Mouse (Mus musculus): ENCODE data around the gene Pyroxd1.

The Pyroxd1 gene

GRCm38 (mm10) chr6:142377081-142377480, 31.6 kb downstream of the Pyroxd1 start:
- no peak for DNase-seq (ENCODE audit: low spot score in 2 of 2)

- DNase-seq (ENCODE audit: low spot score in 2 of 2), result no peak
Observed at GRCm38 (mm10) chr6:142378576-142379330, 33.3 kb downstream of the Pyroxd1 start.

- DNase-seq (ENCODE audit: low spot score in 2 of 2), result no peak
Observed at GRCm38 (mm10) chr6:142379961-142380360, 34.5 kb downstream of the Pyroxd1 start.

GRCm38 (mm10) chr6:142381615-142382014, 36.2 kb downstream of the Pyroxd1 start:
- DNase-seq (ENCODE audit: low spot score in 2 of 2), result no peak

- no peak for DNase-seq (ENCODE audit: low spot score in 2 of 2)
Observed at GRCm38 (mm10) chr6:142384521-142384920, 39.1 kb downstream of the Pyroxd1 start.

GRCm38 (mm10) chr6:142386285-142387010, 41.0 kb downstream of the Pyroxd1 start:
- no peak for DNase-seq (ENCODE audit: low spot score in 2 of 2)

- DNase-seq (ENCODE audit: low spot score in 2 of 2), result peak; percentile 97
Observed at GRCm38 (mm10) chr6:142387011-142387754, 41.7 kb downstream of the Pyroxd1 start, which contains the start of the genes Recql and Golt1b. Gene Recql, minus strand, starts transcription at chr6:142387087. Gene Golt1b, plus strand, starts transcription at chr6:142387221.

GRCm38 (mm10) chr6:142387755-142388271, 42.4 kb downstream of the Pyroxd1 start:
- no peak for DNase-seq (ENCODE audit: low spot score in 2 of 2)

- DNase-seq (ENCODE audit: low spot score in 2 of 2), result no peak
Observed at GRCm38 (mm10) chr6:142389101-142389500, 43.6 kb downstream of the Pyroxd1 start.

GRCm38 (mm10) chr6:142392312-142392711, 46.9 kb downstream of the Pyroxd1 start:
- no peak for DNase-seq (ENCODE audit: low spot score in 2 of 2)

- no peak for DNase-seq (ENCODE audit: low spot score in 2 of 2)
Observed at GRCm38 (mm10) chr6:142394669-142395068, 49.2 kb downstream of the Pyroxd1 start.

GRCm38 (mm10) chr6:142395756-142396155, 50.3 kb downstream of the Pyroxd1 start:
- DNase-seq (ENCODE audit: low spot score in 2 of 2), result no peak

GRCm38 (mm10) chr6:142411140-142411539, 65.7 kb downstream of the Pyroxd1 start:
- no peak for DNase-seq (ENCODE audit: low spot score in 2 of 2)

Measured in heart, adult 9 months (tissue).